Mouse (Mus musculus) CH12.LX (cell line): Measurements from ENCODE around the gene Mrm3.

Experiments used
- GABPA ChIP-seq: IDR thresholded peaks from 2 replicates; pipeline ENCODE4 v1.6.1; 2012; ENCODE audit warnings: low read depth, low read length, improper control_type of control experiment, inconsistent platforms; ENCODE audit not compliant: insufficient replicate concordance
- JUN ChIP-seq: IDR thresholded peaks from 2 replicates; pipeline ENCODE4 v1.6.1; 2011; ENCODE audit warnings: low read depth, mild to moderate bottlenecking, low read length, improper control_type of control experiment, moderate library complexity; ENCODE audit not compliant: insufficient read depth
- MAX ChIP-seq: IDR thresholded peaks from 2 replicates; pipeline ENCODE4 v1.6.1; 2011; ENCODE audit warnings: low read length, improper control_type of control experiment
- MYC ChIP-seq: IDR thresholded peaks from 2 replicates; pipeline ENCODE4 v1.6.1; 2011; ENCODE audit warnings: low read depth, mild to moderate bottlenecking, improper control_type of control experiment, low read length
- NRF1 ChIP-seq: IDR thresholded peaks from 2 replicates; pipeline ENCODE4 v1.6.1; 2014; ENCODE audit warnings: low read depth, mild to moderate bottlenecking, inconsistent platforms, low read length, improper control_type of control experiment, moderate library complexity
- POLR2A ChIP-seq: IDR thresholded peaks from 2 replicates; pipeline ENCODE4 v1.6.1; 2011; ENCODE audit warnings: low read depth, mild to moderate bottlenecking, improper control_type of control experiment, low read length
- POLR2AphosphoS2 ChIP-seq: IDR thresholded peaks from 2 replicates; pipeline ENCODE4 v1.6.1; 2011; ENCODE audit warnings: low read depth, low read length, improper control_type of control experiment
- UBTF ChIP-seq: IDR thresholded peaks from 2 replicates; pipeline ENCODE4 v1.6.1; 2012; ENCODE audit warnings: low read depth, mild to moderate bottlenecking, inconsistent platforms, low read length, improper control_type of control experiment, moderate library complexity
- ZNF384 ChIP-seq: IDR thresholded peaks from 2 replicates; pipeline ENCODE4 v1.6.1; 2012; ENCODE audit warnings: low read depth, low read length, improper control_type of control experiment, inconsistent platforms

- no peak for TF ChIP-seq GABPA
- no peak for TF ChIP-seq MAX
- no peak for TF ChIP-seq MYC
- no peak for TF ChIP-seq JUN
- no peak for TF ChIP-seq NRF1
- no peak for TF ChIP-seq UBTF
- TF ChIP-seq ZNF384 = no peak
- no peak for TF ChIP-seq POLR2A
- TF ChIP-seq POLR2AphosphoS2 = no peak
These were observed 40.3 kb downstream of the Mrm3 start for GRCm38 (mm10) chr11:76283841-76284240.
